Mouse (Mus musculus) lung, postnatal 14 days (tissue): ENCODE measurements around the gene Vmn1r166.
"Not testable (repeated sequence)": the region's sequence is repeated elsewhere in the genome, so short reads cannot be mapped to it uniquely, and the experiment has no call there.

Source experiments
- DNase-seq: peaks from one replicate; pipeline ENCODE4 v3.0.0; 2021

Gene Vmn1r166

DNA sequence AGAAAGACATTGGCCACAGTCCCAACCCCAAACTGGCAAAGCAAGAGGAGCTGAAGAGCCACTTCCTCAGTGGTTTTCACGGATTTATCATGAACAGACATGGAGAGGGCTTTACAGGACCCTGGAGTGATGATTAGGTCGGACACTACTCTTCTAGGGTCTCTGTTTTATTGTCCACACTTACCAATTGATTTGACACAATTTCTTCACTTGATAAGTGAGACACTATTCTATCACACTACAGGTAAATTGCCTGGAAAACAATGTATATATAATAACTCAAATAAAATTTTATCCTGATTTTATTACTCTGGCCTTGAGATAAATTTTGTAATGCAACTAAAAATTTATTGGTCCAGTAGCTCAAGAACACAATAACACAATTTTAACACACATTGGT lies at the start of gene Vmn1r166:
Gene Vmn1r166 (minus strand): TSS at position 101 of the 400 bp plus-strand sequence.
- not testable (repeated sequence) for DNase-seq

DNA sequence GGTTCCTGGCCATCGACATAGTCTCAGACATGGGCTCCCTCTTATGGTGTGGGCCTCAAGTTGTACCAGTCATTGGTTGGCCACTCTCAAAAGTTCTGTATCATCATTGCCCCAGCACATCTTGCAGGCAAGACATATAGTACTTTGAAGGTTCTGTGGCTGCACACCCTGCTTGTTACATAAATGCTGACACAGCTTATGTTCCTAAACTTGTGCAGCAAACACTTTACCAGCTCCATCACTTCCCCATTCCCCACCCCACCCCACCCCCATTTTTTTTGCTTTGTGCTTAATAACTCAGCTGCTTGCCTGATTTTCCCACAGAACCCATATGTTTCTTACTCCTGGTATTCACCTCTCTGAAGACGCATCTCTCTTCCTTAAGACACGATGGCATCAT lies 49.4 kb upstream of the Vmn1r166 start, which contains the start of gene Nlrp4e:
Gene Nlrp4e (plus strand): TSS at position 301 of the 400 bp plus-strand sequence.
- not testable (repeated sequence) for DNase-seq

DNA sequence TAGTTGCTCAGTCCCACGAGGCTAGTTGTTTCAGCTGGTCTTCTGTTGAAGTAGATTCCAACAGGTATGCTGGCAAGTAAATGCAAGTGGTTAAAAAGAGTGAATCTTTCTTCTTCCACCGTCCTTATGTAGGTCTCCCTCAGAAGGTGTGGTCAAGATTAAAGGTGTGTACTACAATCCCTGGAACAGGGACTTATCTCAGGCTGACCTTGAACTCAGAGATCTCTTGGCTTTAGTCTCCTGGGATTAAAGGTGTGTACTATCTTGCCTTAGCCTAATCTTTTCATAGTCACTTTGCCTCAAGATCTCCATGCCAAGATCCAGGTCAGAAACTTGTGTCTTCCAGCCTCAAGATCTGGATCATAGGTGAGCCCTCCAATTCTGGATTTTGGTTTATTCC lies 27.3 kb upstream of the Vmn1r166 start, which contains the start of gene Gm6902:
Gene Gm6902 (minus strand): TSS at position 101 of the 400 bp plus-strand sequence.
- DNase-seq, result not testable (repeated sequence)

DNA sequence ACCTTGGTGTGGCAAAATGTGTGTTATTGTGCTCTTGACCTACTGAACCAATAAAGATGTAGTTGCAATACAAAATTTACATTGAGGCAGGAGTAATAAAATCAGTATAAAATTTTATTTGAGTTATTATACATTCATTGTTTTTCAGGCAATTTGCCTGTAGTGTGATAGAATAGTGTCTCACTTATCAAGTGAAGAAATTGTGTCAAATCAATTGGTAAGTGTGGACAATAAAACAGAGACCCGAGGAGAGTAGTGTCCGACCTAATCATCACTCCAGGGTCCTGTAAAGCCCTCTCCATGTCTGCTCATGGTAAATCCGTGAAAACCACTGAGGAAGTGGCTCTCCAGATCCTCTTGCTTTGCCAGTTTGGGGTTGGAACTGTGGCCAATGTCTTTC lies 34.5 kb downstream of the Vmn1r166 start, which contains the start of gene Vmn1r165:
Gene Vmn1r165 (plus strand): TSS at position 301 of the 400 bp plus-strand sequence.
- DNase-seq, result not testable (repeated sequence)
